Mouse (Mus musculus): ENCODE measurements around the gene Atp6v0a1. TPM values are rescaled to one million over a fixed set of nuclear protein-coding genes. Genes with fewer than 3 reads are reported as not detected.

The Atp6v0a1 gene
- total and polyA plus RNA-seq, 3 experiments: 14.1 to 63.4 (median 36.1) TPM

GRCm38 (mm10) chr11:101055418-101055817 lies 46.2 kb downstream of the Atp6v0a1 start:
- H3K9ac ChIP-seq (ENCODE audit: insufficient read depth, low read depth): no peak overlapping the region
- no peaks in the 10 kb centered on the region for H3K79me2 ChIP-seq (replicated peaks; ENCODE audit: control insufficient read depth, extremely low read depth, insufficient read depth, poor library complexity, severe bottlenecking)
- peaks cover 86 to 100% of the 10 kb centered on the region in 2 experiments for H3K36me3 ChIP-seq (replicated peaks in 1 of 2; ENCODE audit: control insufficient read depth in 1 of 2, insufficient read depth in 1 of 2, low read length in 1 of 2)
- dilution Hi-C loops (cut with MboI; ENCODE audit: extremely low pct_ligation_motif_present, extremely low pct_unique_long_range_greater_than_20kb, low sequenced_read_pairs): no loop called here
- no peak overlapping the region for H3K4me3 ChIP-seq (replicated peaks in 1 of 3; ENCODE audit: low read depth in 2 of 3, low read length in 2 of 3, poor library complexity in 1 of 3)
- H3K4me1 ChIP-seq (ENCODE audit: control insufficient read depth in 1 of 2, insufficient read depth in 2 of 2): peaks cover 13 to 23% of the 10 kb centered on the region in 2 experiments
- in situ Hi-C loops (cut with MboI; ENCODE audit: low pct_ligation_motif_present, low pct_unique_long_range_greater_than_20kb, low sequenced_read_pairs): loop anchor here (5.0 kb wide), 2 partner anchors 73 to 173 kb away; no protein-coding TSS in a partner anchor
- H3K27ac ChIP-seq (ENCODE audit: insufficient read depth, low read depth): no peak overlapping the region
- peaks cover 12% of the 10 kb centered on the region for H3K9me3 ChIP-seq (replicated peaks; ENCODE audit: low read length)
- TF ChIP-seq HCFC1 (IDR thresholded peaks at IDR 0.05; ENCODE audit: low read depth, low read length): no peak
- TF ChIP-seq MAFK (IDR thresholded peaks at IDR 0.05; ENCODE audit: insufficient replicate concordance, low read length): no peak
- TF ChIP-seq CHD1 (IDR thresholded peaks at IDR 0.05; ENCODE audit: low read depth, low read length): no peak
- no peak for TF ChIP-seq PAX5 (IDR thresholded peaks at IDR 0.05; ENCODE audit: low read length)
- TF ChIP-seq MAZ (IDR thresholded peaks at IDR 0.05; ENCODE audit: low read depth, low read length): no peak
- TF ChIP-seq GABPA (IDR thresholded peaks at IDR 0.05; ENCODE audit: insufficient replicate concordance, low read depth, low read length): no peak
- no peak for TF ChIP-seq TCF12 (IDR thresholded peaks at IDR 0.05; ENCODE audit: low read depth, low read length)
- no peak for DNase-seq (ENCODE audit: extremely low read depth)
- H3K4me2 ChIP-seq (ENCODE audit: insufficient read depth, low read depth, poor library complexity, severe bottlenecking): no peak overlapping the region
- H3K27me3 ChIP-seq (replicated peaks): no peaks in the 10 kb centered on the region

- DNase-seq (ENCODE audit: extremely low read depth): no peak
- Histone ChIP-seq H3K79me2 (replicated peaks; ENCODE audit: control insufficient read depth, extremely low read depth, insufficient read depth, poor library complexity, severe bottlenecking) (no peaks in the 10 kb centered on the region), H3K4me1 (ENCODE audit: control insufficient read depth in 1 of 2, insufficient read depth in 2 of 2) (peaks cover 13 to 26% of the 10 kb centered on the region in 2 experiments), H3K4me3 (replicated peaks in 1 of 3; ENCODE audit: low read depth in 2 of 3, low read length in 2 of 3, poor library complexity in 1 of 3) (no peak overlapping the region), H3K9ac (ENCODE audit: insufficient read depth, low read depth) (no peak overlapping the region), H3K4me2 (ENCODE audit: insufficient read depth, low read depth, poor library complexity, severe bottlenecking) (no peak overlapping the region), H3K9me3 (replicated peaks; ENCODE audit: low read length) (peaks cover 12% of the 10 kb centered on the region), H3K36me3 (replicated peaks in 1 of 2; ENCODE audit: control insufficient read depth in 1 of 2, insufficient read depth in 1 of 2, low read length in 1 of 2) (peaks cover 80 to 97% of the 10 kb centered on the region in 2 experiments), H3K27me3 (replicated peaks) (no peaks in the 10 kb centered on the region), H3K27ac (ENCODE audit: insufficient read depth, low read depth) (no peak overlapping the region)
- in situ Hi-C loops (cut with MboI; ENCODE audit: low pct_ligation_motif_present, low pct_unique_long_range_greater_than_20kb, low sequenced_read_pairs) (loop anchor here (5.0 kb wide), 2 partner anchors 75 to 175 kb away; no protein-coding TSS in a partner anchor), dilution Hi-C loops (cut with MboI; ENCODE audit: extremely low pct_ligation_motif_present, extremely low pct_unique_long_range_greater_than_20kb, low sequenced_read_pairs) (no loop called here)
- no peak for TF ChIP-seq MEF2A (IDR thresholded peaks at IDR 0.05; ENCODE audit: borderline replicate concordance, low read depth, low read length)
These were observed 47.6 kb downstream of the Atp6v0a1 start for GRCm38 (mm10) chr11:101056885-101057284.

GRCm38 (mm10) chr11:101057860-101058259 lies 48.6 kb downstream of the Atp6v0a1 start:
- no peaks in the 10 kb centered on the region for H3K27me3 ChIP-seq (replicated peaks)

More at GRCm38 (mm10) chr11:101057860-101058259, 48.6 kb downstream of the Atp6v0a1 start:
- no peak overlapping the region for H3K9ac ChIP-seq (ENCODE audit: insufficient read depth, low read depth)
- in situ Hi-C loops (cut with MboI; ENCODE audit: low pct_ligation_motif_present, low pct_unique_long_range_greater_than_20kb, low sequenced_read_pairs): loop anchor here (5.0 kb wide), 2 partner anchors 76 to 176 kb away; no protein-coding TSS in a partner anchor
- DNase-seq (ENCODE audit: extremely low read depth): peak; percentile 87
- dilution Hi-C loops (cut with MboI; ENCODE audit: extremely low pct_ligation_motif_present, extremely low pct_unique_long_range_greater_than_20kb, low sequenced_read_pairs): no loop called here
- peak; percentile 90 for TF ChIP-seq RAD21 (IDR thresholded peaks at IDR 0.05; ENCODE audit: low read depth, low read length)
- TF ChIP-seq IRF4 (IDR thresholded peaks at IDR 0.05; ENCODE audit: low read depth, low read length): 0 out of 2 replicates have a peak, but pooled peaks have one; percentile 11
- no peak for TF ChIP-seq BHLHE40 (IDR thresholded peaks at IDR 0.05; ENCODE audit: low read depth, low read length)
- peak; percentile 59 to 94 for TF ChIP-seq CTCF (conservative IDR thresholded peaks at IDR 0.05 in 1 of 2, IDR thresholded peaks at IDR 0.05 in 1 of 2; ENCODE audit: low read depth in 2 of 2, low read length in 2 of 2)
- TF ChIP-seq MEF2A (IDR thresholded peaks at IDR 0.05; ENCODE audit: borderline replicate concordance, low read depth, low read length): no peak
- TF ChIP-seq NRF1 (IDR thresholded peaks at IDR 0.05; ENCODE audit: low read depth, low read length): 0 out of 2 replicates have a peak, but pooled peaks have one; percentile 16
- peak; percentile 91 for TF ChIP-seq SMC3 (IDR thresholded peaks at IDR 0.05; ENCODE audit: low read depth, low read length)
- TF ChIP-seq ZC3H11A (IDR thresholded peaks at IDR 0.05; ENCODE audit: low read depth, low read length): peak; percentile 66
- no peak overlapping the region for H3K4me2 ChIP-seq (ENCODE audit: insufficient read depth, low read depth, poor library complexity, severe bottlenecking)
- H3K27ac ChIP-seq (ENCODE audit: insufficient read depth, low read depth): no peak overlapping the region
- no peaks in the 10 kb centered on the region for H3K79me2 ChIP-seq (replicated peaks; ENCODE audit: control insufficient read depth, extremely low read depth, insufficient read depth, poor library complexity, severe bottlenecking)
- peaks cover 10% of the 10 kb centered on the region for H3K9me3 ChIP-seq (replicated peaks; ENCODE audit: low read length)
- H3K4me3 ChIP-seq (replicated peaks in 1 of 3; ENCODE audit: low read depth in 2 of 3, low read length in 2 of 3, poor library complexity in 1 of 3): no peak overlapping the region
- peaks cover 13 to 26% of the 10 kb centered on the region in 2 experiments for H3K4me1 ChIP-seq (ENCODE audit: control insufficient read depth in 1 of 2, insufficient read depth in 2 of 2)
- peaks cover 79 to 97% of the 10 kb centered on the region in 2 experiments for H3K36me3 ChIP-seq (replicated peaks in 1 of 2; ENCODE audit: control insufficient read depth in 1 of 2, insufficient read depth in 1 of 2, low read length in 1 of 2)

Measured in CH12.LX (cell line).